ENCODE assay signal across 18 mouse cellular contexts in the genomic region with DNA sequence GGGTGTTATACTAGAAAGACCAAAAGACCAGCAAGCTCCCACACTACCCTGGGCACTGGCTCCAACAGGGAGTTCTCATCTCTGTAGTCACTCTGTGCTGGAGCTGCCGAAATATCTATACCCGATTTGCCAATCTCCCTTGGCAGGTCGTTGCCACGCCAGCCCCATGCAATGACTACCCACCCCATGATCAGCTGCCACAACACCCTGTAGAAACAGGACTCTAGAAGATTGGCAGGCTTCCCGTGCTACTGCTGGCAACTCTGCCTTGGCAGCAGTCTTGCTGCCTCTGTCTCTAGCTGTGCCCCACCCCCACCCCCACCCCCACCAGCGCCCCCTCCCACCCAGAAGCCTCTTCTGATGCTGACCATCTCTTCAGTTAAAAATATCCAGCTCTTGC.
DNase-seq lines count a peak whose midpoint lies in the region; ATAC-seq lines count a peak whose summit lies in the region.
"Had no signal": no experiment of that assay in that cellular context is flagged by ENCODE, and none has a peak within 500 bp of the region (broad histone marks: within the 10 kb centered on the region; RNA-seq: fewer than 3 reads in every experiment).

No protein-coding gene starts in this region.

- no peaks in the 10 kb centered on the region for H3K9me3 ChIP-seq in heart, embryonic 11.5 days (replicated peaks; ENCODE audit: control insufficient read depth, low read length)
- H3K9me3 ChIP-seq: embryonic facial prominence, embryonic 13.5 days; G1E; limb, embryonic 15.5 days; megakaryocyte, embryonic 14.5 days had no signal

- H3K27me3 ChIP-seq in heart, embryonic 11.5 days (ENCODE audit: control insufficient read depth, insufficient read depth, low read length) = no peaks in the 10 kb centered on the region
- H3K27me3 ChIP-seq: embryonic facial prominence, embryonic 13.5 days; limb, embryonic 15.5 days; megakaryocyte, embryonic 14.5 days had no signal

- H3K36me3 ChIP-seq in heart, embryonic 11.5 days (ENCODE audit: control insufficient read depth, insufficient read depth, low read length) = no peaks in the 10 kb centered on the region
- H3K36me3 ChIP-seq: embryonic facial prominence, embryonic 13.5 days; G1E; limb, embryonic 15.5 days had no signal

- peak; percentile 1 for DNase-seq in adrenal gland, postnatal 10 days
- no peak for DNase-seq in adrenal gland, postnatal 25 days
- DNase-seq in heart, adult 8-10 months (ENCODE audit: low spot score) = peak; percentile 0
- peak; percentile 66 for DNase-seq in left cerebral cortex, postnatal 4 days
- DNase-seq in left cerebral cortex, postnatal 36 days (ENCODE audit: low spot score in 2 of 2) = no peak
- DNase-seq in heart, postnatal 4 days = peak; percentile 40
- no peak for DNase-seq in thymus, adult 18-20 months
- DNase-seq: gastrocnemius, postnatal 36 days; lung, postnatal 14 days; right cerebral cortex, postnatal 25 days had no signal

- 67% methylated on average over 6 of the region's 6 CpGs for WGBS in heart, embryonic 11.5 days (ENCODE audit: insufficient replicate concordance)

- H3K4me3 ChIP-seq in heart, embryonic 11.5 days (ENCODE audit: low read depth, low read length) = no peak overlapping the region
- H3K4me3 ChIP-seq: embryonic facial prominence, embryonic 13.5 days; limb, embryonic 15.5 days; megakaryocyte, embryonic 14.5 days had no signal

- no peak overlapping the region for H3K9ac ChIP-seq in heart, embryonic 11.5 days (ENCODE audit: low read depth, low read length)
- H3K9ac ChIP-seq: embryonic facial prominence, embryonic 13.5 days; limb, embryonic 15.5 days had no signal

- H3K4me2 ChIP-seq in heart, embryonic 11.5 days = no peak overlapping the region
- H3K4me2 ChIP-seq: embryonic facial prominence, embryonic 13.5 days; limb, embryonic 15.5 days had no signal

- H3K27ac ChIP-seq in heart, embryonic 11.5 days (ENCODE audit: low read depth, low read length) = no peak overlapping the region
- H3K27ac ChIP-seq: embryonic facial prominence, embryonic 13.5 days; limb, embryonic 15.5 days had no signal

- intact Hi-C loops in left cerebral cortex, postnatal 4 days (cut with DNase I) = no loop called here
- intact Hi-C loops in left cerebral cortex, postnatal 36 days (cut with DNase I) = no loop called here

- H3K4me1 ChIP-seq in heart, embryonic 11.5 days (ENCODE audit: control insufficient read depth, insufficient read depth, low read length) = no peaks in the 10 kb centered on the region
- H3K4me1 ChIP-seq: embryonic facial prominence, embryonic 13.5 days; limb, embryonic 15.5 days; megakaryocyte, embryonic 14.5 days had no signal

- no peak for ATAC-seq in heart, embryonic 11.5 days (replicated peaks; ENCODE audit: insufficient number of reproducible peaks, low FRiP score, low TSS enrichment)
- ATAC-seq: CD4-positive, CD25-positive, alpha-beta regulatory T cell, adult 4 months; intestine, postnatal 0 days; midbrain, embryonic 16.5 days had no signal

Comparison
In these comparisons a context has a peak if more than half of its experiments do, and no peak if none do; other contexts are left out.
1. DNase-seq: peak in adrenal gland, postnatal 10 days (single experiment), heart, adult 8-10 months (single experiment), left cerebral cortex, postnatal 4 days (single experiment) and heart, postnatal 4 days (single experiment); none in adrenal gland, postnatal 25 days (single experiment), left cerebral cortex, postnatal 36 days (0 of 2) and thymus, adult 18-20 months (0 of 2).